Mouse (Mus musculus): ENCODE results near the gene Agrp. TPM values are rescaled to one million over a fixed set of nuclear protein-coding genes. Genes with fewer than 3 reads are reported as not detected.

Gene Agrp
- not detected for total RNA-seq (2022)

GRCm38 (mm10) chr8:105636963-105637510 lies at the start of gene Agrp:
Agrp (minus strand) TSS chr8:105637393.
- peak in 1 of 2 experiments; percentile 31 for DNase-seq (ENCODE audit: low spot score in 2 of 2)

GRCm38 (mm10) chr8:105686551-105686950 lies 49.4 kb upstream of the Agrp start:
- no peak for DNase-seq (ENCODE audit: low spot score in 2 of 2)

GRCm38 (mm10) chr8:105685796-105686308 lies 48.7 kb upstream of the Agrp start, which contains the start of gene Carmil2:
Carmil2 (plus strand) TSS chr8:105686274.
- peak in 1 of 2 experiments; percentile 8 for DNase-seq (ENCODE audit: low spot score in 2 of 2)

GRCm38 (mm10) chr8:105685325-105685724 lies 48.1 kb upstream of the Agrp start:
- DNase-seq (ENCODE audit: low spot score in 2 of 2) = no peak

- DNase-seq (ENCODE audit: low spot score in 2 of 2) = no peak
These were observed 40.7 kb upstream of the Agrp start for GRCm38 (mm10) chr8:105677891-105678290.

GRCm38 (mm10) chr8:105661167-105661566 lies 24.0 kb upstream of the Agrp start:
- DNase-seq (ENCODE audit: low spot score in 2 of 2) = no peak

GRCm38 (mm10) chr8:105657641-105658040 lies 20.4 kb upstream of the Agrp start:
- DNase-seq (ENCODE audit: low spot score in 2 of 2) = no peak

GRCm38 (mm10) chr8:105648929-105649328 lies 11.7 kb upstream of the Agrp start:
- no peak for DNase-seq (ENCODE audit: low spot score in 2 of 2)

GRCm38 (mm10) chr8:105645205-105645604 lies 8.0 kb upstream of the Agrp start:
- no peak for DNase-seq (ENCODE audit: low spot score in 2 of 2)

- no peak for DNase-seq (ENCODE audit: low spot score in 2 of 2)
These were observed 3.3 kb upstream of the Agrp start for GRCm38 (mm10) chr8:105640511-105640910.

GRCm38 (mm10) chr8:105639835-105640234 lies 2.6 kb upstream of the Agrp start:
- DNase-seq (ENCODE audit: low spot score in 2 of 2) = no peak

- DNase-seq (ENCODE audit: low spot score in 2 of 2) = no peak
These were observed 1.3 kb upstream of the Agrp start for GRCm38 (mm10) chr8:105638510-105638909.

- DNase-seq (ENCODE audit: low spot score in 2 of 2) = no peak
These were observed 428 bp upstream of the Agrp start for GRCm38 (mm10) chr8:105637601-105638041.

- DNase-seq (ENCODE audit: low spot score in 2 of 2) = peak; percentile 81 to 88
These were observed 903 bp downstream of the Agrp start, which contains the start of gene Ctcf for GRCm38 (mm10) chr8:105636018-105636962. Ctcf (plus strand) TSS chr8:105636568.

GRCm38 (mm10) chr8:105635481-105635880 lies 1.7 kb downstream of the Agrp start:
- no peak for DNase-seq (ENCODE audit: low spot score in 2 of 2)

- no peak for DNase-seq (ENCODE audit: low spot score in 2 of 2)
These were observed 2.3 kb downstream of the Agrp start for GRCm38 (mm10) chr8:105634771-105635458.

- DNase-seq (ENCODE audit: low spot score in 2 of 2) = no peak
These were observed 7.9 kb downstream of the Agrp start for GRCm38 (mm10) chr8:105629337-105629736.

GRCm38 (mm10) chr8:105626086-105626485 lies 11.1 kb downstream of the Agrp start:
- DNase-seq (ENCODE audit: low spot score in 2 of 2) = no peak

GRCm38 (mm10) chr8:105624831-105625230 lies 12.4 kb downstream of the Agrp start:
- no peak for DNase-seq (ENCODE audit: low spot score in 2 of 2)

- peak in 1 of 2 experiments; percentile 93 for DNase-seq (ENCODE audit: low spot score in 2 of 2)
These were observed 12.8 kb downstream of the Agrp start for GRCm38 (mm10) chr8:105624401-105624800.

GRCm38 (mm10) chr8:105623679-105624245 lies 13.4 kb downstream of the Agrp start:
- DNase-seq (ENCODE audit: low spot score in 2 of 2) = no peak
